Mouse (Mus musculus) liver, embryonic 16.5 days (tissue): Measurements from ENCODE around the gene Olfr25. TPM values are rescaled to one million over a fixed set of nuclear protein-coding genes. Genes with fewer than 3 reads are reported as not detected.

Experiments used
- ATAC-seq: fragments of 200-750 bp; cut with Nextera tagmentation; 2 replicates; pipeline ENCODE4 v1.8.0; 2017; ENCODE audit warnings: low read depth, mild to moderate bottlenecking, moderate number of reproducible peaks, moderate library complexity
- H3K27ac ChIP-seq: fragments of 300-500 bp; sonication (generic); 2 replicates; pipeline ENCODE4 v1.5.1; 2014; ENCODE audit warnings: mild to moderate bottlenecking, low read length
- H3K27me3 ChIP-seq: fragments of 300-500 bp; sonication (generic); 2 replicates; pipeline ENCODE4 v1.6.1; 2014; ENCODE audit warnings: low read depth, low read length, mixed read lengths; ENCODE audit not compliant: control insufficient read depth, insufficient read depth
- H3K36me3 ChIP-seq: fragments of 300-500 bp; sonication (generic); 2 replicates; pipeline ENCODE4 v1.6.1; 2014; ENCODE audit warnings: mild to moderate bottlenecking; ENCODE audit not compliant: control insufficient read depth, insufficient read depth
- H3K4me1 ChIP-seq: fragments of 300-500 bp; sonication (generic); 2 replicates; pipeline ENCODE4 v1.6.1; 2014; ENCODE audit warnings: low read depth, low read length, mixed read lengths; ENCODE audit not compliant: control insufficient read depth
- H3K4me2 ChIP-seq: fragments of 300-500 bp; sonication (generic); 2 replicates; pipeline ENCODE4 v1.6.1; 2014; ENCODE audit warnings: low read depth, low read length, mixed read lengths
- H3K4me3 ChIP-seq: fragments of 300-500 bp; sonication (generic); 2 replicates; pipeline ENCODE4 v1.5.1; 2014; ENCODE audit warnings: low read depth, mild to moderate bottlenecking, low read length
- H3K9ac ChIP-seq: fragments of 300-500 bp; sonication (generic); 2 replicates; pipeline ENCODE4 v1.6.1; 2014; ENCODE audit warnings: low read depth, low read length
- H3K9me3 ChIP-seq: fragments of 300-500 bp; sonication (generic); replicated peaks from 2 replicates; pipeline ENCODE4 v1.6.1; 2016; ENCODE audit warnings: low read length; ENCODE audit not compliant: control insufficient read depth
- WGBS: fragments of 180-500 bp; shearing (Covaris S2); extraction: QIAGEN DNeasy Blood & Tissue Kit; methylation state at CpG from one replicate; pipeline ENCODE4 v1.1.7; 2014; ENCODE audit not compliant: insufficient replicate concordance; 5-methylcytosine and 5-hydroxymethylcytosine counted together
- polyA plus RNA-seq: library from polyadenylated mRNA; unstranded; fragments of >200 nt; fragmentation: Nextera tagmentation; extraction: Ambion mirVana; gene quantifications from 2 replicates; pipeline ENCODE4 v1.2.1, GENCODE M21; 2015

Olfr25 gene
- not detected in 2 replicates for polyA plus RNA-seq

DNA sequence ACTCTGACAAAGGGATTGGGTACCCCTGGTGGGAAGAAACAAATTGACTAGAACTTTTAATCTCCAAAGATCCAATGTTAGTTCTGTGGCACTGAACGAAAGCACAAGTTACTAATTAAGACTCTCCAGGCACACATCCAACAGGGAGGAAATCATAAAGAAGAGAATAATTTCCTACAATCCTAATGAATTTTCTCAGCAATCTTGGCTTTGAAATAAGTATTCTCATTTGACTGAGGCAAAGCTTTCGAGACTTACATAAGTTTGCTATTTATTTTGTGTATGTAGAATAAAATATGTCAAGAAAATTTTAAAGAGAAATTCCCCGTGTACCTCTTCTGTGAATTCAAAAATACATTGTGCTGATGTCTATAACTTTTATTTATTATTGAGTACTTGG, at the start of gene Olfr25:
Gene Olfr25, plus strand, starts transcription at position 301 of the 400 bp plus-strand sequence.
- 47% methylated on average over 3 of the region's 3 CpGs for WGBS
- H3K27me3 ChIP-seq, result no peaks in the 10 kb centered on the region
- H3K4me2 ChIP-seq, result no peak within 1 kb of the TSS
- no peaks in the 10 kb centered on the region for H3K9me3 ChIP-seq
- H3K36me3 ChIP-seq, result no peaks in the 10 kb centered on the region
- no peak within 1 kb of the TSS for H3K27ac ChIP-seq
- H3K4me3 ChIP-seq, result no peak within 1 kb of the TSS
- no peak for ATAC-seq
- no peak within 1 kb of the TSS for H3K9ac ChIP-seq
- H3K4me1 ChIP-seq, result no peaks in the 10 kb centered on the region

DNA sequence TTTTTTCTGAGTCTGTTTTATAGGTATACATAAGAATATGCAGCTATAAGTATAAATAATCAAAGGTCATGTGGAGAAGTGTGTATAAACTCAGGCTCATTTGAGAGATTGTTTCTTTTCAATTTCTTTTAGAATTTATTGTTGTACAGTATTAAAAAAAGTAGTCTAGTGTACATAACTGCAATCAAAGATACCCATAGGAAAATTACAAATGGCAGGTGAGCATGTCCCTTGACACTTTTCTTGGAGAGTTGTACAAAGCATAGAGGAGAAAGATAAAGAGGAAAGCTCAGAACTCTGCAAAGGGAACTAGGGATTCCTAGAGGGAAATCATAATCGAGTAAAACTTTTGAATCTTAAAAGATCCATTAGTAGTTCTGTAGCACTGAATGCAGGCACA, 38.1 kb upstream of the Olfr25 start, which contains the start of gene Olfr896-ps1:
Gene Olfr896-ps1, plus strand, starts transcription at position 301 of the 400 bp plus-strand sequence.
- no peak for ATAC-seq
- 62% methylated on average over 1 of the region's 1 CpGs for WGBS
- no peak within 1 kb of the TSS for H3K27ac ChIP-seq

DNA sequence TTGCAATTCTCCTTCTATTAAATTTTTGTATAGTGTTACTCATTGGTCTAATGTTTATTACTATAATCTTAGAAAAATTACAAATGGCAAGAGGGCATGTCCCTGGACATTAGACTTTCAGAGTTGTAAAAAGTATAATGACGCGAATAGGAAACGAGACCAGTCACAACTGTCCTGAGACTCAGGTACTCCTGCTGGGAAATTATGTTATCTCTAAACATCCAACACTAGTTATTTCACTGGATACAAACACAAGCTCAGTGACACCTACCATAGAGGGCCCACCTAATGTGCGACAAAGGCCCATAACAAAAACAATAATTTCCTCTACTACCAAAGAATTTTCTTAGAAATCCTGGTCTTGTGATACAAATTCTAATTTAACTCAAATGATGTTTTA, 19.3 kb downstream of the Olfr25 start, which contains the start of gene Olfr898:
Gene Olfr898, plus strand, starts transcription at position 301 of the 400 bp plus-strand sequence.
- no peaks in the 10 kb centered on the region for H3K9me3 ChIP-seq
- WGBS, result 87% methylated on average over 4 of the region's 4 CpGs
- H3K4me2 ChIP-seq, result no peak within 1 kb of the TSS
- H3K9ac ChIP-seq, result no peak within 1 kb of the TSS
- no peaks in the 10 kb centered on the region for H3K36me3 ChIP-seq
- H3K27ac ChIP-seq, result no peak within 1 kb of the TSS
- H3K4me3 ChIP-seq, result no peak within 1 kb of the TSS
- H3K27me3 ChIP-seq, result no peaks in the 10 kb centered on the region
- ATAC-seq, result no peak
- no peaks in the 10 kb centered on the region for H3K4me1 ChIP-seq

More for the DNA sequence above, 38.1 kb upstream of the Olfr25 start, which contains the start of gene Olfr896-ps1:
- Histone ChIP-seq H3K4me1 (no peaks in the 10 kb centered on the region), H3K9ac (no peak within 1 kb of the TSS), H3K4me2 (no peak within 1 kb of the TSS), H3K9me3 (no peaks in the 10 kb centered on the region), H3K36me3 (no peaks in the 10 kb centered on the region), H3K27me3 (no peaks in the 10 kb centered on the region), H3K4me3 (no peak within 1 kb of the TSS)

DNA sequence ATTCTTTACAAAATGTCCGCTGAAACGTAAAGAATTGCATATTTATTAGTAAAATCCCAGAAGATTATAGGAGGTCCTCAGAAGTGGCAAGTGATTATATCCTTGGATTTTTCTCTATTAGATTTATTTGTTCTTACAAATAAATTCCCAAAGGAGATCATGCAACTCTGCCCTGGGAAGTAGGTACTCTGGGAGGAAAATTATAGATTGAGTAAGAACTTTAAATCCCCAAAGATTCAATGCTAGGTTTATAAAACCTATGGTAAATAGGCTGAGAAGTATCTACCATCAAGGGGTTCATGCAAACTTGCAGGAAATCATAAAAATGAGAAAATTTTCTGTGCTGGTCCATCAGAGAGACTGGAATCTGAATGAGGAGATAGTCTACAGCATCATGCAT, 37.7 kb downstream of the Olfr25 start, which contains the start of gene Olfr250:
Gene Olfr250, plus strand, starts transcription at position 301 of the 400 bp plus-strand sequence.
- WGBS, result 80% methylated on average over 2 of the region's 2 CpGs

DNA sequence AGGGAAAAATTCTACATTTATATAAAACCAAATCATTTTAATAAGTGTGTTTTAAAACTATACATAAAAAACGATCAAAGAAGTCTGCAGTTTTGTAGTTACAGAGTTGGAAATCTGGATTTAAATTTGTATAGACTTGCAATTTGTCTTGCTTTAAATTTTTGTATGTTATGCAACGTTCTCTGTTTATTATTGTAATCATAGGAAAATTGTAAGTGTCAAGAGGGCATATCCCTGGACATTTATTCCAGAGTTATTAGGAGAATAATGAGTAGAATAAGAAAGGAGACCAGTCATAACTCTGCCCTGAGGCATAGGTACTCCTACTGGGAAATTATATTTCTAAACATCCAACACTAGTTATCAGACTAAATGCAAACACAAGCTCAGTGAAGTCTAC, 47.9 kb downstream of the Olfr25 start, which contains the start of gene Olfr251:
Gene Olfr251, plus strand, starts transcription at position 301 of the 400 bp plus-strand sequence.
- no peaks in the 10 kb centered on the region for H3K36me3 ChIP-seq
- H3K4me1 ChIP-seq, result no peaks in the 10 kb centered on the region
- 36% methylated on average over 2 of the region's 2 CpGs for WGBS

More for the DNA sequence above, 37.7 kb downstream of the Olfr25 start, which contains the start of gene Olfr250:
- no peak for ATAC-seq
- H3K4me2 ChIP-seq, result no peak within 1 kb of the TSS
- no peak within 1 kb of the TSS for H3K4me3 ChIP-seq
- no peaks in the 10 kb centered on the region for H3K4me1 ChIP-seq
- no peaks in the 10 kb centered on the region for H3K27me3 ChIP-seq
- no peaks in the 10 kb centered on the region for H3K9me3 ChIP-seq
- no peaks in the 10 kb centered on the region for H3K36me3 ChIP-seq
- H3K9ac ChIP-seq, result no peak within 1 kb of the TSS
- no peak within 1 kb of the TSS for H3K27ac ChIP-seq

More for the DNA sequence above, 47.9 kb downstream of the Olfr25 start, which contains the start of gene Olfr251:
- Histone ChIP-seq H3K4me2 (no peak within 1 kb of the TSS), H3K27me3 (no peaks in the 10 kb centered on the region), H3K27ac (no peak within 1 kb of the TSS), H3K4me3 (no peak within 1 kb of the TSS), H3K9me3 (no peaks in the 10 kb centered on the region), H3K9ac (no peak within 1 kb of the TSS)
- no peak for ATAC-seq

Other genes with a start within 250 kb of the Olfr25 start
- gene Olfr887, start 245.0 kb upstream of the Olfr25 start, polyA plus RNA-seq, result not detected in 2 replicates
- gene Olfr888, start 220.9 kb upstream of the Olfr25 start, polyA plus RNA-seq, result not detected in 2 replicates
- 0.06 and 0.12 TPM in 2 replicates for gene Olfr889, start 213.9 kb upstream of the Olfr25 start, polyA plus RNA-seq
- gene Olfr890, start 186.5 kb upstream of the Olfr25 start, polyA plus RNA-seq, result not detected in 2 replicates
- not detected in 2 replicates for gene Olfr891, start 148.2 kb upstream of the Olfr25 start, polyA plus RNA-seq
- not detected in 2 replicates for gene Olfr893, start 120.7 kb upstream of the Olfr25 start, polyA plus RNA-seq
- gene Olfr894, start 111.0 kb upstream of the Olfr25 start, polyA plus RNA-seq, result not detected in 2 replicates
- gene Olfr143, start 76.3 kb upstream of the Olfr25 start, polyA plus RNA-seq, result not detected in 2 replicates
- gene Olfr895, start 61.2 kb upstream of the Olfr25 start, polyA plus RNA-seq, result not detected in 2 replicates
- not detected in 2 replicates for gene Olfr896-ps1, start 38.0 kb upstream of the Olfr25 start, polyA plus RNA-seq
- not detected in 2 replicates for gene Olfr898, start 19.4 kb downstream of the Olfr25 start, polyA plus RNA-seq
- not detected in 2 replicates for gene Olfr250, start 37.8 kb downstream of the Olfr25 start, polyA plus RNA-seq
- gene Olfr251, start 48.0 kb downstream of the Olfr25 start, polyA plus RNA-seq, result not detected in 2 replicates
- not detected in 2 replicates for gene Olfr147, start 72.6 kb downstream of the Olfr25 start, polyA plus RNA-seq
- gene Olfr901, start 100.4 kb downstream of the Olfr25 start, polyA plus RNA-seq, result not detected in 2 replicates
- not detected in 2 replicates for gene Olfr902, start 118.6 kb downstream of the Olfr25 start, polyA plus RNA-seq
- gene Olfr904, start 134.1 kb downstream of the Olfr25 start, polyA plus RNA-seq, result not detected in 2 replicates
- not detected in 2 replicates for gene Olfr905, start 142.0 kb downstream of the Olfr25 start, polyA plus RNA-seq
- gene Olfr906, start 158.0 kb downstream of the Olfr25 start, polyA plus RNA-seq, result not detected in 2 replicates
- gene Olfr907, start 166.7 kb downstream of the Olfr25 start, polyA plus RNA-seq, result not detected in 2 replicates
- not detected in 2 replicates for gene Olfr911-ps1, start 192.5 kb downstream of the Olfr25 start, polyA plus RNA-seq
- not detected in 2 replicates for gene Olfr910, start 208.8 kb downstream of the Olfr25 start, polyA plus RNA-seq